Mouse (Mus musculus) urinary bladder, adult 2 months (tissue): ENCODE measurements around the gene Tmem39b. TPM values are rescaled to one million over a fixed set of nuclear protein-coding genes. Genes with fewer than 3 reads are reported as not detected.
"Not testable (repeated sequence)": the region's sequence is repeated elsewhere in the genome, so short reads cannot be mapped to it uniquely, and the experiment has no call there.

Experiments used
- DNase-seq: peaks from one replicate; pipeline ENCODE4 v3.0.0; 2022; ENCODE audit warnings: low spot score
- polyA plus RNA-seq: library from polyadenylated mRNA; depleted of rRNA; stranded (reverse); fragments of >200 nt; gene quantifications from 2 replicates; pipeline ENCODE4 v1.2.3, GENCODE M21; 2012; rRNA removed

Tmem39b gene
- polyA plus RNA-seq = 16.6 and 19.9 TPM in 2 replicates

DNA sequence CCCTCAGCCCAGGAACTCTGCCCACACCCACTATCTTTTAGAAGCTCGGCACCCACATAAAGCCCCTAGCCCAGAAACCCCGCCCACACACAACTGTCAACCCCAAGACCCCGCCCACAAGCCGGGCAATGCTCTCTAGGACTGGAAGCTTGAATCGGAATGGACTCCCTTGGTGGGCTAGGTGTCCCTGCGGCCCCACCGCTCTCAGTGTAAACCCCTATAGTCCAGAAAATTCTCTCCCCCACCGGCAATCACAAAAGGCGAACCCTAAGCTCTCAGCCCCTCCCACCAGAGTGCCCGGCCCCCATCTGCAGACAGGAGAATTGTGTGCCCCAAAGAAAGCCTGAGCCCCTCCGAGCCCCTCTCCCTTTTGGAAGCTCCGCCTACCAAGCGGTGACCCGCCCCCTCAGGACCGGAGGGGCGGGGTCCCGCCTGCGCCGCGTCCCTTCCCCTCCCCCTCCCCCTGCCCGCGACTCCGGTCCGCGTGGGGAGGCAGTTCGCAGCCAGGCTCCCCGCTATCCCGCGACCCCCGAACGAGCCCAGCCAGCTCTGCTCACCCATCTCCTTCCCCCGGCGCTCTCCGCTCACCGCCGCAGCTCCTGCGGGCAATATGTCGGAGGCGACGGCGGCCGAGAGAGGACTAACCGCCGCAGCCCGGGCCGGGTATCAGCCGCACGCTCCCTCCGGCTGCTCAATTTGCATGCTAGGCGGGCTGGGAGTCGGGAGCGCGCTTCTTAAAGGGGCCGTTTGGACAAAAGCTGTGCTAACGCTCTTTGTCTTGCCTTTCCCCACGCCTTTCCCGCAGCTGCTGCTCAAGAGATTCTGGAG lies at the start of gene Tmem39b:
Gene Tmem39b (minus strand): TSS at position 681 of the 828 bp plus-strand sequence.
- DNase-seq = peak; percentile 85

DNA sequence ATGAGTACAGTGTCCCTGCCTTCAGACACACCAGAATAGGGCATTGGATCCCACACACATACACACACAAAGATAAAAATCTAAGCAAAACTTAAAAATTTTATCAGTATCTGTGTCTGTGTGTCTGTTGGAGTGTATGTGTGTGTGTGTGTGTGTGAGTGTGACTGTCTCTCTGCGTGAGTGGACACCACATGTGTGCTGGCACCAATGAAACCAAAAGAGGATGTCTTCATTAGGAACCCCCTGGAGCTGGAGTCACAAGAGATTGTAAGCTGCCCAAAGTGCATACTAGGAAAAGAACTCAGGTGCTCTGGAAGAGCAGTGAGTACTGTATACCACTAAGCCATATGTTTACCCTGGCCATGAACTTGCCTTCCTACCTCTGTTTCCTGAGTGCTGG lies 49.5 kb upstream of the Tmem39b start:
- DNase-seq = no peak

DNA sequence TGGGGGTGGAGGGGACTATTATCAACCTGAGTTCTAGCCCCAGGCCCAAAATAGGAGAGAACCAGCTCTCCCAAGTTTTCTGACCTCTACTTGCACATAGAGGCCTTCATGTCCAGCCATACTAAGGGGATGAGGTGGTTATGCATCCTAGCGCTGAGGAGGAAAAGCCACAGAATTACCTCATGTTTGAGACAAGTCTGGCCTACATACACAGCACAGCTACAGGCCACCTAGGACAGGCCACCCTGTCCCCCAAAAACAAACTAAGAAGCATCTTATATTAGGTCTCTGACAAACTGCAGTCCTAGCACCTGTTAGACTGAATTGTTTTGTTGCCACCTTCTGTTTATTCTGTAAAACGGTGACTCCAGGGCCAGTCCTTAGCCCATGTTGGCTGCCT lies 46.9 kb upstream of the Tmem39b start:
- DNase-seq = no peak

DNA sequence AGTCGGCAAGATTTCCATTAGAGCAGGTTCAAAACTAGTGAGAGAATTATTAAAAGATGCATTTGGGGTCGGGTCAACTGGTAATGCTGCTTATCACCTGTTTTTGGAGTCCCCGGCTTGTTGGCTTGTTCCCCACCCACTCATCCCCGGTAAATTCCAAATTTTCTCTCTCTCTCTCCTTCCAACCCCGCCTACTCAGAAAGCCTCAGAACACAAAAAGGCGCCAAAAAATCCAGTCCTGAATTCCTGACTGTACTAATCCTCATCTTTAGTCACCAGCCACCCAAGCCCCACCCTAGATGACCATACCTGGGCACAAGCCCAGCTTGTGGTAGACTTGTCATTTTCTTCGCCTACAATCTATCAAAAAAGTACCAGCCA lies 46.4 kb upstream of the Tmem39b start:
- DNase-seq = no peak

DNA sequence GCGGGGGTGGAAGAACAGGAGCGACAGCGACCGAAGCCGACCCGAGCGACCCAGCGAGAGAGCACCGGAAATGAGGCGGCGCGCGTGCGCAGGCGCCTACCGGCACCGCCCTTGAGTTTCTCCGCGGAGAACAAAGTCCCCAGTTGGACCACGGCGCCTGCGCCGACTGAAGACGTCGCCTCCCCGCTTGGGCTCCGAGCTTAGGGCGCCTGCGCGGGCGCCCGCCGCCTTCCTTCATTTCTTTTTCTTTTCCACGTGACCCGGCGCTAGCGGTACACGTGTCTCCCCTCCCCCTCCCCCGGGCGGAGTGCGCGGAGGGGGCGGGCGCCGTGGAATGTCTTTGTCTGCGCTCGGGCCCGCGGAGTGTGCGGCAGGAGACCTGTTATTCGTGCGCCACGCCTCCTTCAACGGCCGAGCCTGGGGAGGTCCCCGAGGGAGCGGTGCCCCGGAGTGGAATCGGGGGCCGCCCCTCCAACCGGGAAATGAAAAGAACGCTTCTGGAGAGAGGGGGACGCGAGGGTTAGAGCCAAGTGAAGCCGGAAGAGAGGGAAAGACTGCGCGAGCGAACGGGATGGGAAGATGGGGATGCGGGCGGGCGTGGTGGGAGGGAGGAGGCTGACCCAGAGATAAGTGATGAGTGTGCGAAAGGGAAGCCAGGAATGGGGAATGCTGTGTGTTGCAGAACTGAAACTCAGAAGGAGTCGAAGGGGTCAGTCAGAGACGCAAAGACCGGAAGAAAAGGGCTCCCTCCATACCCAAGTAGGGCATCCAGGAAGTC lies 45.8 kb upstream of the Tmem39b start, which contains the start of gene Khdrbs1:
Gene Khdrbs1 (minus strand): TSS at position 72 of the 778 bp plus-strand sequence.
- peak; percentile 93 for DNase-seq

DNA sequence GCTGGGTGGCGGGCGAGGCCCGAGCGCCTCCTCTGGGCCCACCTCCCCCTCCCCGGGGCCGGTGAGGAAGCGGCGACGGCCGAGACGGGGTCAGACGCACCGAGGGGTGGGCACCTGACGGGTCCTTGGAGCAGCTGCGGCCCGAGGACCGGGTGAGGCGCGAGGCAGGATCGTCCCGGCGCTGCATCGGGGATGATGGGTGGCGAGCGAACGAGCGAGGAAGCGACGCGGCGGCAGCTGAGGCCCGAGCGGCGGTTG lies 45.3 kb upstream of the Tmem39b start:
- DNase-seq = no peak

DNA sequence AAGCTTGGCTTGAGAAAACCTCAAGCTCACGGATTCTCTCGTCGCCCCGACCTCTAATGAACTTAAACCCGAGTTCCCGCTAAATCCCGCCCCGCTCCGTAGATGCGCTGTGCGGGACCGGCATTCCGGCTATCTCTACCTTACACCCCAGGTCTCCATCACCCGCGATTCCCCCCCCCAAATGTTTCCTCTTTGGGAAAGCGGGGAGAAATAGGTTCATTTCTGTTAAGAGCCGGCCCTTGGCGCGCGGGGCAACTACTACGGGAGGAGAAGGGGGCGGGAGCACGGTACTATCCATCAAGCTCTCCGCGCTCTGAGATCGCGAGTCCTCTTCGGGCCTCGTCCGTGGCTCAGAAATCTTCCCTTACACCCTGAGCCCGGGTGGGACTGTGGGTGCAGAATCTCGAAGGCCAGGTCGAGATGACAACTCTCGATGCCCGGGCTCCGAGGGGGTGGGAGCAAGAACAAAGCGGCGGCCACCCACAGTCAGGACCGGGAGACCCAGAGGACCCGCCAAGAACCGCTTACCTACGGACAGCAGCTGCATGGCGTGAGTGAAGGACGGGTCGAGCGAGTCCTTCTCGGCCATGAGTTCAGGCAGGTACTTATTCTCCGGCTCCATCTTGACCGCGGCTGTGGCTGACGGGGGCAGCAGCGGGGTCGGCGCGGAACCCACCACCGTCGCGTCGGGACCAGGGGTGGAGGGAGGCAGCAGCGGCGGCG lies 44.8 kb upstream of the Tmem39b start:
- DNase-seq = peak; percentile 42

DNA sequence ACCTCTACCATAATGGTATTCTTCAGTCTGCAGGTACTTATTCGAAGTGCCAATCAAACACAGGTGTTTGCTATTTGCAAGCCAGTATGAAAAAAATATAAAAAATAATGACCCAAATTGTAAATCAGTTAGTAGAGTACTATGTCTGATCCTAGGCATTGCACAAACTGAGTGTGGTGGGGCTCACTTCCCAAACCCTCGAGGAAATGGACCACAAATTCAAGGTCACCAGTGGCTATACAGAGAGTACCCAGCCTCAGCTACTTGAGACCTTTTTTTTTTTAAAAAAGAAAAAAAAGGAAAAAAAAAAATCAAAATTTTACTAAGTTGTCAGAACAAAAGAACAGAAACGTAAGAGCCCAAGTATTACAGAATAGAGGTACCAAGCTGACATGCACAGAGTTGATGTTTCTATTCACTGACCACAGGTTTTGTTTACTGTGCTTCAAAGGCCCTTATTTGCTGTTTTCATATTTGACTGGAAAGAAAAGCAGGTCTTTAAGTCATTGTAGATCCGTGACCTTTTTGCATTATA lies 42.5 kb upstream of the Tmem39b start:
- DNase-seq = no peak

DNA sequence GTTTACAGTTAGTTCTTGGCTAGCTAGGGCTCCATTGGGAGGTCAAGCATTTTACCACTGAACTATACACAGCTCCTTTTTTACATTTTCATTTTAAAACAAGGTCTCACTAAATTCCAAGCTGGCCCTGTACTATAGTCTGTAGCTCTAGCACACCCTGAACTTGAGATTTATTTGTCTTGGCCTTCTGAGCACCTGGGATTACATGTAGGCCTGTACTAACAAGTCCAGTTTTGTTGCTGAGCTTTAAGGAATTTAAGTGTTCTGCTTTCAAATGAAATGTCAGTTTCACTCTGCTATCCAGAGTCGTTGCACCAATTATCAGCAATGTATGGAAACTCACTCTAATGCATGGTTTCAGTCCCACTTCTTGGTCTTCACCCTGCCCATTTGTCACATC lies 39.5 kb upstream of the Tmem39b start:
- DNase-seq = no peak

DNA sequence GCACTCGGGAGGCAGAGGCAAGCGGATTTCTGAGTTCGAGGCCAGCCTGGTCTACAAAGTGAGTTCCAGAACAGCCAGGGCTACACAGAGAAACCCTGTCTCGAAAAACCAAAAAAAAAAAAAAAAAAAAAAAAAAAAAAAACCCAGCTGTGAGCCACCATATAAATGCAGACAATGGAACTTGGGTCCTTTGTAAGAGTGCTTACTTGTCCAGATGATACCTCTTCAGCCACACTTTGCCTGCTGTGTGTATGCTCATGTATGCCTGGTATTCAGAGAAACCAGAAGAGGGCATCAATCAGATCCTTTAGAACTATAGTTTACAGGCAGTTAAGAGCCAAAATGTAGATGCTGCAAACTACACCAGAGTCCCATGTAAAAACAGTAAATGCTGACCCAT lies 38.8 kb upstream of the Tmem39b start:
- not testable (repeated sequence) for DNase-seq

DNA sequence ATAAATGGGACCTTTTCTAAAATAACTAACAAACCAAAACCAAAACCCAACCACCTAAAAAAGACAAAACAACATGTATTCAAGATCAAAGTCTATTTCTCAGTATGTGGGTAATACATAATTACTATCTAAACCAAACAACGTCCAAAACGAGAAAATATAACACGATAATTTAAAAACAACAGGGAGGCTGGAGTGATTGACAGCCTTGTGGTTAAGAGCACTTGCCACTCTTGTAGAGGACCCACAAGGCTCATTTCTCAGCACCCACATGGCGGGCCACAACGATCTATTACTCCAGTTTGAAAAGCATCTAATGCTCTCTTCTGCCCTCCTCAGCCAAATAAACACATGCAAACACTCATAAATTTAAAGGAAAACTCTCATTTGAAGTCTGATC lies 34.8 kb upstream of the Tmem39b start:
- no peak for DNase-seq

DNA sequence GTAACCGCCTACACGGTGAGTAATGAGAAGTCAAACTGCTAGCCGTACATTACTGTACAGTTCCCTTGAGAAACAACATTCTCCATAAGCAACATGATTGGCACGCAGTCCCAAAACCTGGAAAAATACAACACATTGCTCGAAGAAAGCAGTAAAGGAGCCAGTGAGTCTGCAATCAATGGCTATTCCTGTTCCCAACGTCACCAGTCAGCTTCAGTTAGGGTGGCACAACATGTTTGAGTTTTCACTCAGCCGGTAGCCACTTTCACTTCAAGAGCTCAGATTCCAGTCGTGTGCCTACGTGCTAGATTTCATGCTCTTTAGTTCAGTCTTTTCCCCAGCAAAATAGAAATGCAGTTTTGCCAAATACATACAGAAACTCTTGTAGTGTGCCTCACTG lies 19.7 kb upstream of the Tmem39b start:
- no peak for DNase-seq

DNA sequence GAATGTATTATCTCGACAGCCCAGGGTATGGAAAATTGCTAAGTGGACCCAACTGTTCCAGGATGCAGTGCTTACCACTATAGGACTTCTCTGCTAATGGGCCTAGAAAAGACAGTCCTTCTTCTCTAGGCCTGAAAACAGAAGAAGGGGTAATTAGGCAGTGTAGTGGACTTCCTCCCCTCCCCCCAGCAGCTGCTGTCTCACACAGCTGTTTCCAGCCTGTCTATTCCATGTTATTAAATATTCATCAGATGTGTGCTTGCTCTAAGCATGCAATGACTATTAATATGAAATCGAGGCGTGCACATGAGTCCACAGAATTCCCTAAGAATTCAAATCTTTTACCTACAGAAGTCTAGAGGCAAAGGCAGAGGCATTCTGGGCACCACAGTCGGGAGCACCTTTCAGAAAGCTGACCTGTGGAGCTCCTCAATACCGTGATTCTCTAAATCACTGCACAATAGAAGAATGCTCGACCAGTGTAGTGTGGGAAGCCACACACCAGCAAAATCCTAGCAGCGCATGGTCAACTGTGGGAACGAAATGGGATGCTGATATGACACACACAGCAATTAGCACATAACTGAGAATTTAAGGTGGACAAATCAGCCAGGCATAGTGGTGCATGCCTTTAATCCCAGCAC lies 13.0 kb upstream of the Tmem39b start:
- no peak for DNase-seq

DNA sequence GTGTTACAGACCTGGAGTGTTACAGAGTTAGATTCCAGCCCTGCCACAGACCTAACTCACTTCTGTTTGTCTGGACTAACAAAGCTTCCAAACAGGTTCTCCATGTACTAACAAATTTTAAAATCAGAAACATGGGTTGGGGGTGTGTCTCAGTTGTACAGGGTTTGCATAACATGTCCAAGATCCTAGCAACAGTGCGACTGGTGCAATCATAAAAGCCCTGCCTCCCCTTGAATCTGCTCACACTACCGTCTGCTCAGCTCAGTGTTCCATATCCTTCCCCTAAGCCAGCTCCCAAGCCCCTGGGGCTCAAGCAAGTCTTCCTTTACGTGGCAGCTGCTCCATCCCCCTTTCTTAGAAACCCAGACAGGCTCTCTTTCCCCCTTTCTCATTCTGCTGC lies 10.1 kb upstream of the Tmem39b start:
- no peak for DNase-seq

DNA sequence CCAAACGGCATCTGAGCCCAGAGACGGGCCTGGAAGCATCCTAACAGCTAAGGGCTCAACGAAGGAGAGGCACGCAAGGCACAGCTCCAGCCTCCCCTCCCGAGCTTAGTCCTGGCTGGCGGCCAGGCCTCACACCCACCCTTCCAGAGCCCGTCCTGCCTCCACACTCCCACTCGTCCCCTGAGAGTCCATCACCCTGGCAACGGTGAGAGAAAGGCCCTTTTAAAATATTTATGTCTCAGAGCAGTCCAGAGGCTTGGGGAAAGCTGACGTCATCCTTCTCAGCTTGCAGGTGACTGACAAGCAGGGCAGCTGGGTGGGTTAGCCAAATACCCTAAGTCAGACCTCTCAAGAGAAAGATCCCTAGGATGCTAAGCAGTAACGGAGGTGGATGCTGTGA lies 5.8 kb upstream of the Tmem39b start:
- DNase-seq = no peak

DNA sequence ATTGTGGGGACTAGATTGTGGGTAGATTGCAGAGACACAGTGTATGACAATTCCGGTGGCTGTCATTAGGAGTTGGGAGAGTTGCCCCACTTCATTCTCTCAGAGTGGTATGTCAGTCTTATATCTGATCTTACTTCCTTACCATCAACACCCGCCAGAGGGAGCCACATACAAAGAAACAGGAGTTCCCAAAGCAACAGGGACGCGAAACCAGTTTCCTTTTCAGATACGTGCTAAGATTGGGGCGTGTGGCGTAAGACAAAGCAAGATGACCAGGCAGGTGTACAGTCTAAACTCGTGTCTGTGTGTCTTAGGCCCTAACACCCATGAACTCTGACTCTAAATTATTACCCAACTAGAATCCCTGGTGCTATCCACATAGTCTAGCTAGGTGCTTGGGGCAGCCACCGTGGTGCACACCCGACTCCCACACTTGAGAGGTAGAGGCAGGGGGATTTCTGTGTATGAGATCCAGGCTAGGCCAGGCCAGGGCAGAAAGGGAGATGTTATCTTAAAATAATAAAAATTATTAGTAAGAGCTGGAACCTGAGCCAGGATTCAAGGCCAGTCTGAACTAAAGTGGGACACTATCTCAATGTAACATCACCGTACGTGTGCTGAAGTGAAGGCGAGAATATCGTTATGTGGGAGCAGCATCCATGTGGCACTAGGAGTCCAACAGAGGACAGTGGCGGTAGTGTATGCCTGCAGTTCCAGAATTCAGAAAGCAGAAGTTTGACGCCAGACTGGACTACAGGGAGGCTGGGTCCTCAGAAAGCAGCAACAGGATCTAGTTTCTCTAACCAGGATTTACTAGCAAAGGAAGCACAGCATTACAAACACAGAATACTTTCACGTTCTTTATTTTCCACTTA lies 5.1 kb upstream of the Tmem39b start:
- DNase-seq = no peak

DNA sequence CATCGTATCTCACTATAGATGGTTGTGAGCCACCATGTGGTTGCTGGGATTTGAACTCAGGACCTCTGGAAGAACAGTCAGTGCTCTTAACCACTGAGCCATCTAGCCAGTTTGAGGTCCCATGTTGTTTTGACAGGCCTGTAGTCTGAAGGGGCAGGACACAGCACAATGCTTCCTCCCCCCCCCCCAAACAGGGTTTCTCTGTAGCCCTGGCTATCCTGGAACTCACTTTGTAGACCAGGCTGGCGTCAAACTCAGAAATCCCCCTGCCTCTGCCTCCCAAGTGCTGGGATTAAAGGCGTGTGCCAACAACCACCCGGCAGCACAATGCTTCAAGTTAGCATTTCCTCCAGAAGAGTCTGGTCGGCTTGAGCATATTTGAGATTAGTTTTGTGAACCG lies 4.0 kb upstream of the Tmem39b start:
- DNase-seq = not testable (repeated sequence)

DNA sequence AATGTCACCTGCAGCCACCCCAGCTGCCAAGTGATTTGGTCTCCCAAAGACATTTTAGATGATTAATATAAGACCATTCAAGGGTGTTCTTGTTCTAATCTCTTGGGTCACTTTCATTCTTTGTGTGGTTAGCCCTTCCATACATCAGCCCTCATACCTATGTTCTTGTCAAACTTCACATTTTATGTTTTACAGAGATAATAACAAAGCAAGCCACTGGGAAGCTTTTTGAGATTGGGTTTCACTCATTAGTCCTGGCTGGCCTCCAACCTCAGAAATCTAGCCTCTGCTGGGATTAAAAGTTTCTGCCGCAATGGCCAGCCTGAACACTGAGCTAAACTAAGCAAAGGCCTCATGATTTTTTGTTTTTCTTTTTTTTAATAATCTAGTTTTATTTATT lies 3.6 kb upstream of the Tmem39b start:
- DNase-seq = no peak

DNA sequence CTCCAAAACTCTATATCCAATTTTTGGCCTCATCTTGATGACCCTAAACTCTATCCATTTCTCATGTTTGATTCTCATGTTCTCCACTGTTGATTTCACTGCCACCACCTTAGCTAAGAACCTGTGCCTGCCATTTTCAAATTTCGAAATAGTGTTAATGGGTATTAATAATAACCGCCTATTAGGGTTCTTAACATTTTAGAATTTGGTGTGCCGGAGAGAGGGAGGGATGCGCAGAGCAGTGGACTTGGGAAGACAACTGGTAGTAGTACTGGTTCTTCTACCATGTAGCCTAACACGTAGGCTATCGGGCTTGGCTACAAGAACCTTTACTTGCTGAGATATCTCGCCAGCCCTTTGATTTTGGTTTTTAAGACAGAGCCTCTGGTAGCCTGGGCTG lies 553 bp upstream of the Tmem39b start:
- no peak for DNase-seq

DNA sequence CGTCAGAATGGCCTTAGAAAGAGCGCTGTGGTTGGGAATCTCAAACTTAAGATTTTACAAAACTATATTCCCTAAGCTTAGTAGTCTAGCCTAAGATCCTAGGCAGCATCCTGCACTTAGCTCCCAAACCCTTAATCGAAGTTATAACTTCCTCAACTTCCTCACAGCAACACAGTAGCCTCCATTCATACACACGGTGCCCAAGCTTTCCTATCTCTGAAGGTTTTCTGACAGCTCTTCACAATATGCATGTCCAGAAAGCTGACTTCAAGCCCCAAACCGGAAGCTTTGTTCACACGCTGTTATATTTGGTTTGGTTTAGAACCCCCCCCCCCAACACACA lies 852 bp downstream of the Tmem39b start:
- DNase-seq = no peak

DNA sequence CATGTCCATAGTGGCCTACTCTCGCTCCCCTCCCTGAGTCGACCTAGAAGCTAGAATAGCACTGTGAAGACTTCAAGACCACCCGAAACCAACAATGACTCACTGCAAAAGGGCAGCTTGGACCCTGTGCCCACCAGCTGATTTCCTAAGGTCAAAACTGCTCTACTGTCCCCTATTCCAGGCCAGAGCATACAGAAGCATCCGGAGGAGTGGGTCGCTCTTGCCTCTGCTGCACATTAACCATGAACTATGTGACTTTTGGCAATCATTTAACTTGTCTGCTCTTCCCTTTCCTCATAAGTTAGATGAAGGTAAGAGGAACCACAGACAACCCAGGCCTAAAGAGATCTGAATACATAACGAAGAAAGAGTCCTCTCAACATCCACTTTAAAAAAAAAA lies 12.1 kb downstream of the Tmem39b start:
- DNase-seq = no peak
